Mouse (Mus musculus) stomach, embryonic 15.5 days (tissue): ENCODE data around the gene Fam187a. TPM values are rescaled to one million over a fixed set of nuclear protein-coding genes. Genes with fewer than 3 reads are reported as not detected.

Experiments used
- ATAC-seq: fragments of 200-750 bp; cut with Nextera tagmentation; 2 replicates; pipeline ENCODE4 v1.8.0; 2017; ENCODE audit warnings: low read depth, moderate number of reproducible peaks, moderate TSS enrichment; ENCODE audit not compliant: insufficient read depth, low FRiP score
- H3K27ac ChIP-seq: fragments of 300-500 bp; sonication (generic); 2 replicates; pipeline ENCODE4 v1.5.1; 2015; ENCODE audit warnings: mild to moderate bottlenecking, inconsistent platforms
- H3K27me3 ChIP-seq: fragments of 300-500 bp; sonication (generic); replicated peaks from 2 replicates; pipeline ENCODE4 v1.6.1; 2015; ENCODE audit warnings: inconsistent platforms
- H3K36me3 ChIP-seq: fragments of 300-500 bp; sonication (generic); 2 replicates; pipeline ENCODE4 v1.6.1; 2015; ENCODE audit warnings: inconsistent platforms
- H3K4me1 ChIP-seq: fragments of 300-500 bp; sonication (generic); 2 replicates; pipeline ENCODE4 v1.6.1; 2015; ENCODE audit warnings: inconsistent platforms
- H3K4me2 ChIP-seq: fragments of 300-500 bp; sonication (generic); 2 replicates; pipeline ENCODE4 v1.6.1; 2015; ENCODE audit warnings: mild to moderate bottlenecking, inconsistent platforms
- H3K4me3 ChIP-seq: fragments of 300-500 bp; sonication (generic); replicated peaks from 2 replicates; pipeline ENCODE4 v1.5.1; 2015; ENCODE audit warnings: inconsistent platforms
- H3K9ac ChIP-seq: fragments of 300-500 bp; sonication (generic); 2 replicates; pipeline ENCODE4 v1.6.1; 2015; ENCODE audit warnings: inconsistent platforms
- H3K9me3 ChIP-seq: fragments of 300-500 bp; sonication (generic); 2 replicates; pipeline ENCODE4 v1.6.1; 2016; ENCODE audit warnings: inconsistent platforms
- WGBS: fragments of 180-500 bp; shearing (Covaris S2); methylation state at CpG from one replicate; pipeline ENCODE4 v1.1.7; 2015; 5-methylcytosine and 5-hydroxymethylcytosine counted together
- polyA plus RNA-seq: library from polyadenylated mRNA; unstranded; fragments of >200 nt; fragmentation: Nextera tagmentation; extraction: Ambion mirVana; gene quantifications from 2 replicates; pipeline ENCODE4 v1.2.1, GENCODE M21; 2015

Fam187a gene
- polyA plus RNA-seq, 1 experiment from 2014 or later, result not detected

GRCm38 (mm10) chr11:102864272-102864671 is 20.7 kb upstream of the Fam187a start:
- H3K4me2 ChIP-seq, result no peak overlapping the region
- no peaks in the 10 kb centered on the region for H3K9me3 ChIP-seq
- H3K27ac ChIP-seq, result no peak overlapping the region
- H3K36me3 ChIP-seq, result peaks cover 39% of the 10 kb centered on the region
- H3K4me3 ChIP-seq, result no peak overlapping the region
- no peaks in the 10 kb centered on the region for H3K4me1 ChIP-seq
- H3K9ac ChIP-seq, result no peak overlapping the region
- ATAC-seq, result no peak
- 26% methylated on average over 4 of the region's 4 CpGs for WGBS
- no peaks in the 10 kb centered on the region for H3K27me3 ChIP-seq

DNA sequence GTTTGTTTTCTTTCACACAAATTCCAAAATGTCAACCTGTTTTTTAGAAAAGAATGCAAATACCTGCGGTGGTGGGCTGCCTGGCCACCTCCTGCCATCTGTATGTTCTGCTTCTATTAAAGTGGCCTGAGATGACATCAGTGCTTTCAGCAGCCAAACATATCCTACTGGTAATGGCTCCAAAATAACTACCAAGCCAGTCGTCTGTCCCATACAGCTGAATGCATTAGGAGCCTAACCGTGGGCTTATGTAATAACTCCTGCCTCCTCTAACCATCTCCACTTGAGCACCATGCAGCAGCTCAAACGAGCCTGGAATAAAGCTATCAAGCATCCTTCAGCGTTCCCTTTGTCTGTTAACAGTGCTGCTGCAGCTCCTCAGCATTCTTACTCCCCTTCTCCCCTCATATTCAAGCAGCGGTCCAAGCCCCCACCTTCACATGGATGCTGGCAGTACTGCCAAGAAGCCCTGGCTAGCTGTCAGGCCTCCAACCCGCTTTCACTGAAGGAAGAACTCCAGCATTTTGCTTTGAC is 10.1 kb upstream of the Fam187a start:
- H3K36me3 ChIP-seq, result peaks cover 19% of the 10 kb centered on the region
- 0 out of 2 replicates have a peak, but pooled peaks cover 8% of the 10 kb centered on the region for H3K4me1 ChIP-seq
- no peak overlapping the region for H3K4me2 ChIP-seq
- 90% methylated on average over 7 of the region's 7 CpGs for WGBS
- no peak overlapping the region for H3K4me3 ChIP-seq
- no peaks in the 10 kb centered on the region for H3K27me3 ChIP-seq
- no peaks in the 10 kb centered on the region for H3K9me3 ChIP-seq
- no peak overlapping the region for H3K27ac ChIP-seq
- H3K9ac ChIP-seq, result no peak overlapping the region
- ATAC-seq, result no peak

GRCm38 (mm10) chr11:102879558-102879957 is 5.4 kb upstream of the Fam187a start:
- Histone ChIP-seq H3K27me3 (no peaks in the 10 kb centered on the region), H3K27ac (no peak overlapping the region), H3K36me3 (peaks cover 10% of the 10 kb centered on the region; the same call in 1 of the 2 replicates), H3K9me3 (no peaks in the 10 kb centered on the region), H3K4me3 (no peak overlapping the region), H3K4me2 (peak overlapping the region; percentile 79), H3K4me1 (0 out of 2 replicates have a peak, but pooled peaks cover 17% of the 10 kb centered on the region), H3K9ac (no peak overlapping the region)
- no peak for ATAC-seq
- WGBS, result 83% methylated on average over 2 of the region's 2 CpGs

DNA sequence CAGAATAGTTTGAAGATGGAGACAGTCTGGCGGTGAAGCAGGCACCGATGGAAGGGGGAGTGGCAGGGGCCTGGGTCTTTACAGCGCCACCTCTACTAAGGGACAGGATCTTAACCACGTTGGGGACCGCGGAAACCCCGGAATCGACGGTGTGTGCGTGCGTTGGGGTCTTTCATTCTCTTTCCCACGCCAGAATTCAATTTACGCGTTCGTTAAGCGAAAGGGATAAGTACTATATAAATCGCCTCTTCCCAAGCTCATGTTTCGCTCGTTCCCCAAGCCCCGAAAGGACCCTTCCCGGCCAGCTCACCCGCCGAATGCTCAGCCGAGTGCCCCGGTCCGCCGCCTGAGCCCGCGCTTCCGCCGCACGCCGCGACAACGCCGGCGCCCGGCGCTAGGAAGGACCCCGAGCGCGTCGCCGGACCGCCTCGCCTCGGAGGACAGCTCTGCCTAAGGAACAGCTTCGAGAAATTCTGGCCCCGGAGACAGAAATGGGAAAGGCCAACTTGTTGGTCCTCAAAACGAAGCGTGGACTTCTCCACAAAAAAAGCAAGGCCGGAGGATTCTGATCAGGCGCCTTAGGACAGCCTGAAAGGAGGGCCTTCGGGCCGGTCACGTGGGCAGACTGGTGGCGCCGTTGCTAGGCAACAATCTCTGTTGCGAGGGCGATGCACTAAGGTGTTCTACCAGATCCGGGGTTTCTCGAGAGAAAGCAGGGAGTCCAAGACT is 4.2 kb upstream of the Fam187a start, which contains the start of the genes Eftud2 and Ccdc103:
Eftud2 (minus strand) TSS at position 401 of the 729 bp plus-strand sequence.
Ccdc103 (plus strand) TSS at position 620 of the 729 bp plus-strand sequence.
- Histone ChIP-seq H3K27ac (peak within 1 kb of the TSS; percentile 89), H3K4me3 (peak within 1 kb of the TSS; percentile 81), H3K4me2 (peak within 1 kb of the TSS; percentile 79), H3K4me1 (0 out of 2 replicates have a peak, but pooled peaks cover 17% of the 10 kb centered on the region), H3K9me3 (no peaks in the 10 kb centered on the region), H3K27me3 (0 out of 2 replicates have a peak, but pooled peaks cover 2% of the 10 kb centered on the region), H3K9ac (peak within 1 kb of the TSS; percentile 80), H3K36me3 (peaks cover 6% of the 10 kb centered on the region; the same call in 1 of the 2 replicates)
- peak; percentile 85 for ATAC-seq
- 0% methylated on average over 62 of the region's 62 CpGs for WGBS

DNA sequence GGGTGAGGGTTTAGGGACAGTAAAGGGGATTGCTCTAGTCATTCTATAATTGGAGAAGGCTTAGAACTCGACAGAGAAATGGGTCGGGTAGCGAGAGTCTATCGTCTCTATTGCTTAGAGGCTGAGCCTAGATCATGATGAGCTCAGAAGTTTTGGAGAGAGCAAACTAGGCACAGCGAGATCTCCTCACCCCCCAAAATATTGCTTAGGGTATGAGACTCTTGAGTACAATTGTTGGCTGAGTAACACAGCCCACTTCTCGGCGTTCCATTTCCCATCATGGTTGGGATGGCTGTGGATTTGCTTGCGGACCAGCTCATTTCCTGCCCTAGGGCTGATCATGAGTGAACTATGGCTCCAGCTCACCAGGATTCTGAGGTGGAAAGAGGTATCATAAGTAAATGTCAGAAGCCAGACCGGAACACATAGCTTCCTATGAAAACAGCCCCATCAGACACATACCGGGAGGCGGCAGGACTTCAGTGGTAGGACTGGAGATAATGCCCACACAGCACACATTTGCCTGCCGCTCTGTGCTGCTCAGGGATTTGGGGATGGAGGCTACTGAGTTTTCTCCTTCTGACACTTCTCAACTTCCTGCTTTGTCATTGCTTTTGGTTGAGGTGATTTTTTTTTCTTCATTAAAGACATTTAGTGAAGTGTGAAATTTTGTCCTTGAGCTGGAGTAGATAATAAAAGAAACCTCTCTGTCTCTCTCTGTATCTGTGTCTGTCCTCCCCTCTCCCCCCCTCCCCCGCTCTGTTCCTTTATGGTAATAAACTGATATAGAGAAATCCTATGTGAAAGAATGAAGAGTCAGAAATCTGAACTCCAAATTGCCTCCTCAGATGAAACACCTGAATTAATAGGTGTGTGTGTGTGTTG is 3.4 kb upstream of the Fam187a start:
- no peak for ATAC-seq
- 0 out of 2 replicates have a peak, but pooled peaks cover 17% of the 10 kb centered on the region for H3K4me1 ChIP-seq
- 0 out of 2 replicates have a peak, but pooled peaks cover 2% of the 10 kb centered on the region for H3K27me3 ChIP-seq
- H3K9me3 ChIP-seq, result no peaks in the 10 kb centered on the region
- H3K36me3 ChIP-seq, result peaks cover 1% of the 10 kb centered on the region; the same call in 1 of the 2 replicates
- H3K4me3 ChIP-seq, result peak overlapping the region; percentile 81
- WGBS, result 16% methylated on average over 13 of the region's 13 CpGs
- H3K9ac ChIP-seq, result peak overlapping the region; percentile 80; the same call in 1 of the 2 replicates
- H3K27ac ChIP-seq, result peak overlapping the region; percentile 89; the same call in 1 of the 2 replicates
- H3K4me2 ChIP-seq, result peak overlapping the region; percentile 79

- Histone ChIP-seq H3K27me3 (peaks cover 12% of the 10 kb centered on the region; the same call in 1 of the 2 replicates), H3K36me3 (no peaks in the 10 kb centered on the region), H3K4me2 (no peak overlapping the region), H3K4me3 (no peak overlapping the region), H3K27ac (no peak overlapping the region), H3K4me1 (no peaks in the 10 kb centered on the region), H3K9me3 (no peaks in the 10 kb centered on the region), H3K9ac (no peak overlapping the region)
- WGBS, result 76% methylated on average over 5 of the region's 5 CpGs
- ATAC-seq, result no peak
Measured at GRCm38 (mm10) chr11:102887433-102887832, 2.5 kb downstream of the Fam187a start.

DNA sequence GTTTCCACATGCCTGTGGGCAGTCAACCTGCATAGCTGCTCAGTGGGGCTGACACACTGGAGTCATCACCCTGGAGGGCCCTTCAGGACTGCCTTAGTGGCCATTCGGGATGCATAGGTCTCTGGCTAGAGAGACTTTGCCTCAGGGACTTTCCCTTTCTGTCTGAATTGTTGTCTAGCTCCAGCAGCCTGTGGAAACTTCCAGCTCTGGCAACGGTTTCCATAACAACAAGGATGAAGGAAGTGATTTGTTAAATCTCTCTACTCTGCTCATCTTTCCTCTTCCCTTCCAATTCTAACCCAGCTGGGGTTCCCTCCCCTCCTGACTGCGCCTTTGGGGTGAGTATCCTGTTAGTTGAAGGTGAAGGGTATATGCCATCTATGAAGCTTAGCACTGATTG is 3.2 kb downstream of the Fam187a start:
- no peak overlapping the region for H3K27ac ChIP-seq
- H3K4me1 ChIP-seq, result peaks cover 2% of the 10 kb centered on the region; the same call in 1 of the 2 replicates
- no peak overlapping the region for H3K4me3 ChIP-seq
- no peak overlapping the region for H3K4me2 ChIP-seq
- H3K9ac ChIP-seq, result no peak overlapping the region
- 67% methylated on average over 3 of the region's 3 CpGs for WGBS
- H3K27me3 ChIP-seq, result peaks cover 12% of the 10 kb centered on the region; the same call in 1 of the 2 replicates
- H3K36me3 ChIP-seq, result no peaks in the 10 kb centered on the region
- H3K9me3 ChIP-seq, result no peaks in the 10 kb centered on the region
- ATAC-seq, result no peak

- Histone ChIP-seq H3K4me3 (no peak overlapping the region), H3K4me1 (peaks cover 8% of the 10 kb centered on the region; the same call in 1 of the 2 replicates), H3K4me2 (no peak overlapping the region), H3K9me3 (no peaks in the 10 kb centered on the region), H3K9ac (no peak overlapping the region), H3K36me3 (no peaks in the 10 kb centered on the region), H3K27ac (no peak overlapping the region), H3K27me3 (peaks cover 12% of the 10 kb centered on the region; the same call in 1 of the 2 replicates)
- 74% methylated on average over 5 of the region's 5 CpGs for WGBS
- ATAC-seq, result no peak
Measured at GRCm38 (mm10) chr11:102890096-102890495, 5.1 kb downstream of the Fam187a start.

DNA sequence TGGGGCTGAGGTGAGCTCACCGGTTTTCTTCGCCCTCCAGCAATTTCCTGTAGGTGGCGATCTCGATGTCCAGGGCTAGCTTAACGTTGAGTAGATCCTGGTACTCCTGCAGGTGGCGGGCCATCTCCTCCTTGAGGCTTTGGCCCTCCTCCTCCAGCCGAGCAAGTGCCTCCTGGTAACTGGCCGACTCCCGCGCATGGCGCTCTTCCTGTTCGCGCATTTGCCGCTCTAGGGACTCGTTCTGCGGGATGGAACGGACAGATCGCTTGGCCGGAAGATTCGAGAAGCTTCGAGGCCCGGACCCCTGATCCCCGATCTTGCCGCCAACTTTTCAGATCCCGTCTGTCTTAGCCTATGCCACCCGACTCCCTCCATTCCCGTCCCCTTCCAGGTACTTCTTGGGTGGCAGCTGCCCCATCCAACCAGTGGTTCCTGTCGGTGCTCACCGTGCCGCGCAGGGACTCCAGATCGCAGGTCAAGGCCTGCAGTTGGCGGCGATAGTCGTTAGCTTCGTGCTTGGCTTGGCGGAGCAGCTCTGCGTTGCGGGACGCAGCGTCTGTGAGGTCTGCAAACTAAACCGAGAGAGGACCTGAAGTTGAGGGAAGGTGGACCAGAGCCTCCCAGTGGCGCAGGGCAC is 8.2 kb downstream of the Fam187a start:
- H3K4me2 ChIP-seq, result peak overlapping the region; percentile 83
- H3K9me3 ChIP-seq, result no peaks in the 10 kb centered on the region
- no peaks in the 10 kb centered on the region for H3K36me3 ChIP-seq
- peaks cover 10% of the 10 kb centered on the region; the same call in 1 of the 2 replicates for H3K4me1 ChIP-seq
- ATAC-seq, result peak; percentile 81
- H3K4me3 ChIP-seq, result peak overlapping the region; percentile 45
- H3K27me3 ChIP-seq, result peaks cover 16% of the 10 kb centered on the region
- WGBS, result 3% methylated on average over 43 of the region's 43 CpGs
- H3K9ac ChIP-seq, result peak overlapping the region; percentile 37
- H3K27ac ChIP-seq, result no peak overlapping the region

DNA sequence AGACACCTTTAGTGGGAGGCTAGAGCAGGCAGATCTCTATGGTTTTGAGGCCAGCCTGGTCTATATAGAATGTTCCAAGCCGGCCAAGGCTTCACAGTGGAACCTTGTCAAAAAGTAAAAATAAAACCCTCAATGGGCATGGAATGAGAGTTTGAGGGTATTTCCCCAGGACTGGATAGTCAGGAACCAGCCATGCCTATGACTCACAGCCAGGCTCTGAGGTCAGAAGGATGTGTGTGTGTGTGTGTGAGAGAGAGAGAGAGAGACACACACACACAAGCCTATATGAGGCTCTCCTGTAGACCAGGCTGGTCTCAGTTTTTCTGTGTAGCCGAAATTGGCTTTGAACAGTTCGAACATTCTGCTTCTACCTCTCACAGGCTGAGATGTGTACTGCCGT is 9.7 kb downstream of the Fam187a start:
- Histone ChIP-seq H3K36me3 (no peaks in the 10 kb centered on the region), H3K4me1 (peaks cover 10% of the 10 kb centered on the region; the same call in 1 of the 2 replicates), H3K27me3 (peaks cover 10% of the 10 kb centered on the region), H3K9me3 (no peaks in the 10 kb centered on the region), H3K27ac (no peak overlapping the region), H3K4me3 (no peak overlapping the region), H3K9ac (no peak overlapping the region), H3K4me2 (no peak overlapping the region)
- WGBS, result 84% methylated on average over 4 of the region's 4 CpGs
- ATAC-seq, result no peak

DNA sequence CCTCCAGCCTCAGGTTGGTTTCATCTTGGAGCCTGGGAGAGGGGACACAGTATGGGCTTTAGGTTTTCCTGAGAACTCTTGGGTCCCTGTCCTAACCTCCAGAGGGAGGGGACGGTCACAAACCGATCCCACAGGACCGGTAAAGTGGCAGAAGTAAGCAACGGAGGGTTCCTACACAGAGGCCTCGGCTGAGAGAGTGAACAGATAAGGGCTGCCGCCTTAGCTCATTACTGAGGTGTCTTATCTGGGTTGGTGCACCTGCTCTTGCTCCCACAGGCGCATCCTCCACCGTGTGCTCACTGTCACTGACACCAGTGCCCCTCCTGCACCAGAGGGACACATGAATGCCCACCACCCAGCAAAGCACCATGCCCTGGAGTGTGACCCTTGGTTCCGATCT is 10.8 kb downstream of the Fam187a start:
- no peak overlapping the region for H3K9ac ChIP-seq
- H3K27me3 ChIP-seq, result peaks cover 9% of the 10 kb centered on the region
- peaks cover 10% of the 10 kb centered on the region; the same call in 1 of the 2 replicates for H3K4me1 ChIP-seq
- 52% methylated on average over 9 of the region's 9 CpGs for WGBS
- no peaks in the 10 kb centered on the region for H3K36me3 ChIP-seq
- H3K27ac ChIP-seq, result no peak overlapping the region
- H3K9me3 ChIP-seq, result no peaks in the 10 kb centered on the region
- H3K4me3 ChIP-seq, result no peak overlapping the region
- peak; percentile 84; the same call in 1 of the 2 replicates for ATAC-seq
- H3K4me2 ChIP-seq, result no peak overlapping the region
